Mouse (Mus musculus) cerebellum, adult 2 months (tissue): ENCODE data around the gene Mgat3.

Experiments used
- CTCF ChIP-seq: fragments of 200-500 bp; IDR thresholded peaks from 2 replicates; pipeline ENCODE4 v1.5.1; 2011; ENCODE audit warnings: low read depth, mild to moderate bottlenecking, control low read depth, low read length, moderate library complexity, borderline replicate concordance; ENCODE audit not compliant: insufficient read depth
- POLR2A ChIP-seq: fragments of 200-500 bp; IDR thresholded peaks from 2 replicates; pipeline ENCODE4 v1.6.1; 2011; ENCODE audit warnings: low read length, control low read depth, borderline replicate concordance; ENCODE audit not compliant: insufficient read depth

GRCm38 (mm10) chr15:80250586-80250985, 77.1 kb downstream of the Mgat3 start:
- TF ChIP-seq CTCF (no peak), POLR2A (no peak)
